Mouse (Mus musculus) cortical plate, adult 2 months (tissue): ENCODE data around the gene Asic2.

Experiments
- CTCF ChIP-seq: fragments of 200-500 bp; IDR thresholded peaks from 2 replicates; pipeline ENCODE4 v1.5.1; 2011; ENCODE audit warnings: mild to moderate bottlenecking, control low read depth, low read length; ENCODE audit not compliant: insufficient read depth; ENCODE audit errors: extremely low read depth
- POLR2A ChIP-seq: fragments of 200-500 bp; IDR thresholded peaks from 2 replicates; pipeline ENCODE4 v1.6.1; 2011; ENCODE audit warnings: mild to moderate bottlenecking, low read length, control low read depth; ENCODE audit not compliant: insufficient read depth; ENCODE audit errors: extremely low read depth

GRCm38 (mm10) chr11:81714801-81715200 lies 253.5 kb downstream of the Asic2 start:
- TF ChIP-seq CTCF = no peak
- no peak for TF ChIP-seq POLR2A
